Mouse (Mus musculus): ENCODE measurements around the gene Tmem220.

The Tmem220 gene

DNA sequence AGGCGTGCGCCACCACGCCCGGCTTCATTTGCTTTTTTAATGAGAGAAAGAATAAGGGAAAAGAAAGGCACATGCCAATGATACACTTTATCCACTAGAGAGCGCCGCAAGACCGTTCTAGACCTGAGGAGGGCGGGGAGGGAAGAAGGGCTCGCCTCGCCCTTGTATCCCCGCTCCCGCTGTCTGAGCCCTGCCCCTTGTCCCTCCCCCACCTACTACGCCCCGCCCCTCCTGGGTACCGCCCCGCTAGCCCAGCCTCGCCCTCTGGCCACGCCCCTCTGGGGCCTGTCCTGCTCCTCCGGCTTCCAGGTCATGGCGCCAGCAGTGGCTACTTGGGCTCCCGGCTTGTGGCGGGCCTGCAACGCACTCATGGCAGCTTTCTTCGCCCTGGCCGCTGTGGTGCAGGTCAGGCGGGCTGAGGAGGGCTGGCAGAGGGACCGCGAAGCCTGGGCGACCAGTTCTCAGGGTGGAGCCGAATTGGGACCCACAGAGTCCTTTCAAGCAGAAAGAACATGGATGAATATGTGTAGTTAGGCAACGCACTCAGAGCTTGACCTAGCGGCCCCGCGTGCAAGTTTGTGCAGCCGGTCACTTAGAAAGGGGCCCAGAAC, at the start of gene Tmem220:
TSS of gene Tmem220 (plus strand) at position 288 of the 611 bp plus-strand sequence.
- DNase-seq (ENCODE audit: low read depth), result peak; percentile 95

DNA sequence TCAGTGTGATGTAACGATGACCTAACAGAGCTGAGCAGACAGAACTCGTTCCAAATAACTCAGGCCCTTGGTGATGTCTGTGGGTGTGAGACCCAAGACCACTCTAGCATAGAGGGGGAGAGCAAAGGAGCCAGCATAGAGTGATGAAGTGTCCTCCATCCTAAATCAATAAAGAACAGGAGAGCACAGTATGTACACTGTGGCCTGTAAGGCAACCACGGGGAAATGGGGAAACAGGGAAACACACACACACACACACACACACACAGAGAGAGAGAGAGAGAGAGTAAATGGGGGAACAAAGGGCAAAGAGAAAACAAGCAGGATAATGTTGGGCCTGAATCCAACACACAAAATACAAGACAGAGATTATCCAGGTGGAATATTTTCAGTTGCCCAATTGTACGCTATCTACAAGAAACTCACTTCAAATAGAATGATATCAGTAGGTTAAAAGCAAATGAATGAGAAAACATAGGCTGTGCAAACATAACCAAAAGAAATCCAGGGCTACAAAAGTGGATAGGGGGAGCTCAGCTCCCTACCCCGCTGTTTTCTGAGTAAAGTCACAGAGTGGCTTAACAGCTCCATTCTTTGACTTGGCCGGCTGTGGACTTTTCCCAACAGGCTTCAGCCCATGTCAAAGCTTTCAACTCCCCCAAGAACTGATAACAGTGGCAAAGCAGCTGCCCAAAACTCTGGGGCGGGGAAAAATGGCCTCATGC, 49.2 kb upstream of the Tmem220 start:
- no peak for DNase-seq (ENCODE audit: low read depth)

DNA sequence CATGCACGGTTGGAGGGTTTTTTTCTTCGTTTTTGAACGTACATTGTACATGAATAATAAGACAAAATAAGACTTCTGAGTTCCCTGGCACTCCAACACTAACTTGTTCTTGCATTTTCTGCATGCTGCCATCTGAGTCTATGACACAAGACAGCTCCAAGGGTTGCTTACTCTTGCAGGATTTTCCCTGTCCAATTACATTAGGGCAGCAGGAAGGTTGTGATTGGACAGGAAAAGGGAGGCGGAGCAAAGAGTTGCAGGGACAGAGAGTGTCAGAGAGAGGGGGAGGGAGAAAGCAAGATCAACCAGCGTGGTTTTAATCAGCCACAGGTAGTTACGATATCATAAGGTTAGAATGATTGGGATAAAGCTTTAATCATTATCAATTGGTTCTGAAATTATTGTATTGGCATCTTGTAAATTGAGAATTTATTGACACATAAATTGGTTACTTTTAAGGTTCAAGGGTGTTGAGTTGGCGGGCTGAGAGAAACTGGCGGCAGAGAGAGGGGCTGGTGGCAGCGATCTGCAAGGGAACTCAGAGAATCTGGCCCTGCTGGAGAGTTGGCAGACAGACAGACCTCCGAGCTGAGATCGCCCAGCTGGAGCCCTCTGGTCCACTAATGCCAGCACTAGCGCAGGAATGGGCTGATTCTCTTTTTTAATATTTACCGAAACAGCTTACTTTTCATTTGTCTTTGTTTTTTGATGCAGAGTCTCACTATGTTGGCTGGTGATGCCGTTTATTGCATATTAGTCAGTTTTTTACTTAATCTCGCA, 43.4 kb upstream of the Tmem220 start:
- DNase-seq (ENCODE audit: low read depth), result no peak

DNA sequence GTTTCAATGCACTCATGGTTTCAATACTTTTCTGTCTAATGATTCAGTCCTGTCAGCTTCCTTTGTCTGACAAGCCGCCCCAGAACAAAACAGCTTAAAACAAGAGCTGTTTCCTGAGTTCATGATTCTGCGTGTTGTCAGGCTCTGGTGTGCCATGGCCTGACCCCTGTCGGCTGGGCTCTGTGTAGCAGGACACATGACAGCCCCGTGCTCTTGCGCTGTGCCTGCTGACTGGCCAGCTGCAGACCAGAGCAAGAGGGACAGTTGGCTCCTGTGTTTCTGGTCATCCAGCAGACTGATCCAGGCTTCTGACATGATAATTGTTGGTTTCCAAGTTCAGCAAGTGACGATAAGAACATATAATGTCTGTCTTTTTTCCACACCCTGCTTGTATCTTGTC, 42.2 kb upstream of the Tmem220 start:
- DNase-seq (ENCODE audit: low read depth), result no peak

DNA sequence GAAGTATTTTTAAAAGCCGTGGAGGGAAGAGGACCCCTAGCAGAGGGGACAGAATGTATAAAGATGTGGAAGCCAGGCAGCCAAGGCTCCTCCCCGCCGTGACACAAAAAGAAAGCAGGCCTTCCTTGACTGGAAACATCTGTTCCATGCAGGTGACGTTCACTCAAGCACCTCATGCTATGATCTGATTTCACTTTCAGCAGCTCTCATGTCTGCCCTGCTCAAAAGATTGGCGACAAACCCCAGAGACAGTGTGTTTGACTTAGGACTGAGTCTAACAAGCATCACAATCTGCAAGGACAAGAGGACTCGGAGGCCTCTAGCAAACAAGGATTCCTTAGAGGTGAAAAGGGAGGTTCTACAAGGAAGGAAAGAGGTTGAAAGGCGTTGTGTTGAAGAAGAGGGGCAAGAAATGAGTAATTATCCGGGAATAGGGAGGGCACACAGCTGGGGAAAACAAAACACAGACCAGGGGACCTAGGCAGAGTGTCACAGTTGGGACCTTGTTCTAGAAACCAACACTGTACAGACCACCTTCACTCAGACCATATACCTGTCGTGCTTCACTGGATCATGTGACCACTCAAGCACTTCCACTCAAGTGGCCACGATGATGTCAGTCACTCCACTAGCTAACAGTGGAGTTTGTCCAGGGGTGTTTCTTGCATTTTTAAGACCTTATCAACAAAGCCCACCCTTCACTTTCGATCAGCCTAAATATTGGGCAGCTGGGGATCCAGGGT, 41.4 kb upstream of the Tmem220 start:
- DNase-seq (ENCODE audit: low read depth), result no peak

DNA sequence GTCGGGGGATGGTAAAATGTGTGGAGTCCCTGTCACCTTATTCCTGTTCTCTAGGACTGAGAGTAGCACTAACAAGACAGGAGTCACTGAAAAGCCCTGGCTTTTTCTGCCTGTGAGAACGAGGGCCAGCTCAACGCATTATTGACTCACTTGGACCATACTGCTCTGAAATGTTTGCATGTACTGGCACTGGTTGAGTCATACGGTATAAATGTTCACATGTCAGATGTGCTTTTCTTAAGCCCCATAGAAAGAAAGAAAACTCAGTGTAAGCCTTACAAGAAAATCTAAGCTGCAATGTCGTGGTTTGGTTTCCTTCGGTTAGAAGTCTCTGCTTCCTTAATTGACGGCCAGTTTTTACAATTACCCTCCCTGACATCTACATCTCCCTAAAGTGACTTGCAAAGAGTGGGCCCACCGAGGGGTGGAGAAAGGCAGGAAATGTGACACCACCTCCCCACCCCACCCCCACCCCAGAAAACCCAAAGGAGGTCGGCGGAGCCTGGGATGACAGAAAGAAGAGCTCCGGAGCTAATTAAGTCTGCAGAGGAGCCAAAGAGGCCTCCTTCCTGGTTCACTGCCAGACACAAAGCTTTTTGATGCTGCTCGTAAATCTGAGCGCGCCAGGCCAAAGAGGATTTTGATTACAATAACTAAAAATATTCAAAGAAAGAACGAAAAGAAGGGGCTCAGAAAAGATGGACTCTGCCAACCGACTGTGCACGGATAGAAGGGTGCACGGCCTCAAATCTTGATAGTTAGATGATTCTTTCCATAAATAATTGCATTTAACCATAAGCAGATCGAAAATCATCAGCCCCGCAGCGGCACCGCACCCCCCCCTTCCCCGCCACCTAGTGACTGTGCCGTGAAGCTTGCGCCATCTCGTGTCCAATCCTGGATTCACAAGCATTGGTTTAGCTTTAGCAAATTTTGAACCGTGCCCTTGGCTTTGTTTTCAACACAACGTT, 40.5 kb upstream of the Tmem220 start:
- DNase-seq (ENCODE audit: low read depth), result peak; percentile 84

DNA sequence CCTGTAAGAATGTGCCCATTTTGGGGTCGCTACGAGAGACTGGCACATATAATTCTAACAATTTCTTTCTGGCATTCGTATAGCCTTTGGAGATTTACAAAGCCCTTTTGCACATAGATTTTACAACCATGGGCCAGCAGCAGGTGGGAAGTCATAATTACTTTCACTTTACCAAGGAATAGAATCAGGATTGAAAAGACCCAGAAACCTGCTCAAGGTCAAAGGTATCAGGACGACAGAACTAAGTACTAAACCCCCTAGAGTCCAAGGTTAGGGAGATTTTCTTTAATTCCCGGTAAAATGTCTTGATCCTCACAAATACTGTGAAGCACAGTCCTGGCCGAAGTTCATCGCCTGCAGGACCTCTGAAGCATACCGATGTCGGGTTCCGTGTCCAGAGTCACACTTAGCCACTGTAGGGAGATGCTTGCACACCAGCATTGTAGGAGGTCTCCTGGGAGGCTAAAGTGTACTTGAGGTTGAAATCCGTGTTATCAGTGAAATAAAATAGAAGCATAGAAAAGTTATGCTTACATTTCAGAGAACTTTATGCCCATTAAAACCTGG, 39.7 kb upstream of the Tmem220 start:
- no peak for DNase-seq (ENCODE audit: low read depth)

DNA sequence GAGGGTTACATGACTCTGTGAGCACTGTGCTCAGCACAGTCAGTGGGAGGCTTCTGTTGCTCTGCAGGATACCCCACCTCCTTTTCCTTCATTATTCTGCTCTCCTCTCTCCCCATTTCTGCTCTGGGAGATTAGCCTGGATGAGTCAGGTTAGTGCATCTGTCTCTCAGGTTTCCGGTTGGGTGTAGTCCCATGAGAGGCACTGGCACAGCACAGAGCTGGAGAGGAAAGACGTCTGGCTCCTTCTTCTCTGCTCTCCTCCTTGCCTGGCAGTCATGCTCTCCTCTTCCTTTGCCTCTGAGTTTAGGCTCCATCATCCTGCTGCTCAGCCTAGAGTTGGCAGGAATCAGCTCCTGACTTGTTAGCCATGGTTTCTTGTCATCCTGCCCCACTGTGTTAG, 32.8 kb upstream of the Tmem220 start:
- no peak for DNase-seq (ENCODE audit: low read depth)

DNA sequence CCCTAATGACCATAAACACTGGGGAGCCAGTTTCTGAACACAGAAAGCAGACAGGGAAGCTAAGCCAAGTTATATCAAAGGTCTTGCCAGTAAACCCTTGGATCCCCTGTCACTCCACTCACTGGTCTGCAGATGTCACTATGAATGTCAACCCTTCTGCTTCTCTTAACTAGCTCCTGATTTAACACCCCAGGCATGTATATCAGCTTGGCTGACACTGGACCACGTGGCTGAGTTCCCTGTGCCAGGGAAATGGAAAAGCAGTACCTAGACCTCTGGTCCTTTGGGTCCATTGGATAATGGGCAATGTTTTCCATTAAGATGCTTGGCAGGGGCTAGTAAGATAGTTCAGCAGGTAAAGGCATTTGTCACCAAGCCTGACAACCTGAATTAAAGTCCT, 31.3 kb upstream of the Tmem220 start:
- no peak for DNase-seq (ENCODE audit: low read depth)

DNA sequence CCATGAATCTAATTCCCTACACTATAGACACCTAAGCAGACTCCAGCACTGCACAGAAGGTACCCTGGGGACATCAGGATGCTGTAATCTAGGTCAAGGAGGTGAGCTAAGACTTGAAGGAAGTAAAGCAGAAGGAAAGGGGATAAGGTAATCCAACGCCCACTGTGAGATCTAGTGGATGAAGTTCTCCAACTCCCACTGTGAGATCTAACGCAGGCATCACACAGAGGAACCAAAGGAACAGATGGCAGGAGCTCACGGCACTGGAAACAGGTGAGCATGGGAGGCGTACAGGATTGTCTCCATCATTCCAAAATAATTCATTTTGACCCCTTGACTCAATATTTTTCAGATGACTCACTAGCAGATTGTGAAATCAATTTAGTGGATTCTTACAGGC, 28.5 kb upstream of the Tmem220 start:
- DNase-seq (ENCODE audit: low read depth), result no peak

DNA sequence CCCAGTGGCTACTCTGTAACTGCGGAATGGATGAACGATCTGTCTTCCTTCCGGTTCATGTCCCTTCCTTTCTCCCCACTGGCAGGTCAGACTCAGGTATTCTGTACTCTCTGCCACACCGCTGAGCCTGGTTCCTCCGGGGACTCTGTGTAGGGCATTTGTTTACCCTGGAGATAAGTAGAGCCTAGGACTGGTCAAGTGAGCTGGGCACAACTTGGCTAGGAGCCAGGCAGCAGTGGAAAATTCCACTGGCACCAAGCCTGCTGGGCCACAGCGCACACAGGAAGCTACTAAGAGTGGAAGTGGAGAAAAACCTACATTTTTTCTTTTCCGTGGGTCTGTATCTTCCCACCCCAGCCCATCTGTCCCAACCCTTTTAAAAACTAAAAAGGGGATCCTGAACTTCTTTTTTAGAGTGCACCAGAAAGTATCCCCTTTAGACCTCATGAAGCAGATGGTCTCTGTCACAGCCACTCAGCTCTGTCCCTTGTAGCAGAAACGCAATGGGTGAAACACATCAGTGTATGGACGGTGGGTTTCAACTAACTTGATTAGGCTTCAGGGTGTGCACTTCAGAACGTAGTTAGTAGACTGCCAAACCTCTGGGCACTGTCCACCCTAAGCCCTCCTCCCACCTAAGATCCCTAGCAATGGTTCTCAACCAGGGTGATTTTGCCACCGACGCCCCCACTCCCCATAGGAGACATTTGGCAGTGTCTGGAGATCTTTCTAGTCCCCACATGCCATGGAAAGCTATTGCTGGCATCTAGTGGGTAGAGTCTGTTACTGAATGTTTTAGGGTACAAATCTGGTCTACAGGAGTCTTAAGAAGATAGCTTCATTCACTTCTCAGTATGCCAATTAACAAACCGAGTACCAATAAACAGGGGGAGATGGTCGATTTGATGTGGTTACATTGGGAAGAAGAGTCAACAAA, 26.2 kb upstream of the Tmem220 start:
- DNase-seq (ENCODE audit: low read depth), result no peak

DNA sequence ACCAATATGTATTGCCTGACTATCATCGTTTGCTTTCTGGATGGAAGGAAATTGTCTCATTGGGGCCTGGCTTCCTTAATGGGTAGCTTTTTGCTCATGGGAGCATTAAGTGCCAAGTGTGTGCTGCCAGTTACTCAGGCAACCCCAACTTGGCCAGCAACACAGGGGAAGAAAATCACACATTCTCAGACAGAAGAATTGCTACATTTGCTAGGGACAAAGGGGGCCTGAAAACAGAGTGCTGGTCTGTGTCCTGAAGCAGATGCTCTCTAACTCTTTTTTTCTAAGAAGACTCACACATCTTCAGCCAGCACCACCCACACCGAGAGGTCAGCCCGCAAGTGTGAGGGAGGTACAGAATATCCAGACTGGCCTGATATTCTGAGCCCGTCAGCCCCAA, 24.3 kb upstream of the Tmem220 start:
- DNase-seq (ENCODE audit: low read depth), result no peak

DNA sequence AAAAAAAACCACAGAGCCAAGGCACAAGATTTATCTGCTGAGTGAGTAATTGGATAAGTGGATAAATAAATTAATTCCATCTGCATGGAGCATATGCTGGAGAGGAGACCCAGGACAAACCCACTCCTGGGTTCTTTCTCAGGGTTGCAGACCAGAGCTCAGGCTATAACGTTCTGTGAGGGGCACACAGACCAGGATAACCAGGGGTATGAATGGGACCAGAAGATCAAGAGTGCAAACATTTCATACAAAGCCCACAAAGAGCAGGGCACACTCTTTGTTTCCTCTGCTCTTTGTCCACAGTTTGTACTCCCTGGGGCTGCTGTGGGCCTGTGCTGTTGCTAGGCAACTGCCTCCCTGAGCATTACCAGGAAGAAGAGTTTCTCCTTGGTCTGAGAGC, 23.2 kb upstream of the Tmem220 start:
- no peak for DNase-seq (ENCODE audit: low read depth)

DNA sequence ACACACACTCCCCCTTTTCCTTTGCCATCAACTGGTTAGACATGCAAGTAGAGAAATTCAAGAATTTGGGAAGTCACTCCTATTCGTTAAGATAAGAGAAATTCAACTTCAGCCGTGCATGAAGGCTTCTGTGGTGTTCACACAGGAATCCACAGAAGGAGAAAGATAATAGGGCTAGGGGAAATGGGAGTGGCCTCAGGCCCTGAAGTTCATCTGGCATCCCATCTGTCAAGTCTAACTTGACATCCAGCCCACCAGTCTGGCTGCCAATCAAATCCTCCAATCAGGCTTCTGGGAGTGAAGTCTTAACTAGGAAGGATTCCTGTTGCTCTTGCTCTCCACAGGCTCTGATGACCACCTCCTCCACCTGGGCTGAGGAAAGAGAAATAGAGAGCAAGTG, 22.0 kb upstream of the Tmem220 start:
- DNase-seq (ENCODE audit: low read depth), result no peak

DNA sequence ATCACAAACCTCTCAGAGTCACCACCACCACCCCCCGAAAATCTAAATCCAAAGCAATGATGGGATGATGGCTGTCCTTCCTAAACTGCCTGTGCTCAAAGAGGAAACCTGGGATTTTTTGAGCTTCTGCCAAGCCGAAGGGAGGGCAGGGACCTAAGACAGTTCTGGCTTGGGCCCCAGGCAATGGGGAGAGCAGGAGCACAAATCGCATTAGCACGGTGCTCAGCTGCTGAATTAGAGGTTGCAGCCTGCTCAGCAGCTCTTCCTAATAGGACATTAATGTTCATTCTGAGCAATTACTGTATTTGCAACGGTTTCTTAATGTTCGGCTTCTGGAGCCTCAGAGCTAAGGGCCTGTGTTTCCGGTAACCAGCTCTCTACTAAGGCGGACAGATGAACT, 17.0 kb upstream of the Tmem220 start:
- no peak for DNase-seq (ENCODE audit: low read depth)

DNA sequence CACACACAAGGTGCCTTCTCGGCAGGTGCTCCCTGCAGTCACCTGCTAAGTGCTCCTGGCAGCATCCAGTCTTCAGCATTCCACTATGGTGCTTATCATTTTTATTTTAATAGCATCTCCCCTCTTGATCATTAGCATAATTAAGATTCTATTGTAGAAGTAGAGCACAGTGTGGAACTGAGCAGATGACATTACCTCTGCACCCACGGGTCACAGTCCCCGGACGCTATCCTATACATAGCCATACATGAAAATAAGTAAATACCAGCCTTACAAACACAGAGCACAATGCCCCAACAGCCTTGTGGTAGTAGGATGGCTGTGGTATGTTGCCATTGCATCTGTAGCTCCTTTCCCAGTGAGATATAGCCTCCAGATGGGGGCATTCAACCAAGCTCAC, 16.4 kb upstream of the Tmem220 start:
- DNase-seq (ENCODE audit: low read depth), result no peak

DNA sequence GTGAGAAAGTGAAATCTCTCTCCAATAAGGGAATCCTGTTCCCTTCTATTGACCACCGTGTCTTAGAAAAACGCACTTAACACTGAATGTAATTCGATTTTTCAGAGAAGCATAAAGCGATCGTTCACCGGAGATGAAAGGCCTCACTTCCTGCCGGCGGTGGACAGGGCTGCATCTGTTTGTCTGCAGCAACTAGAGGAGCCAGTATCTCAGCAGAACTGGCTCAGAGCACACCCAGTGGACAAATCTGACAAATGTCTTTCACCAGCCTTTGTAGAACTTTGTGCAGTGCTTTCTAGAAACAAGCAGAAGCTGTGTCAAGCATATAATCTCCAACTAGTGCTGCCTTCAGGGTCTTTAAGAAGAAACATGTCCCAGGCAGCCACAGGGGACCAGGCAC, 14.5 kb upstream of the Tmem220 start:
- peak; percentile 34 for DNase-seq (ENCODE audit: low read depth)

DNA sequence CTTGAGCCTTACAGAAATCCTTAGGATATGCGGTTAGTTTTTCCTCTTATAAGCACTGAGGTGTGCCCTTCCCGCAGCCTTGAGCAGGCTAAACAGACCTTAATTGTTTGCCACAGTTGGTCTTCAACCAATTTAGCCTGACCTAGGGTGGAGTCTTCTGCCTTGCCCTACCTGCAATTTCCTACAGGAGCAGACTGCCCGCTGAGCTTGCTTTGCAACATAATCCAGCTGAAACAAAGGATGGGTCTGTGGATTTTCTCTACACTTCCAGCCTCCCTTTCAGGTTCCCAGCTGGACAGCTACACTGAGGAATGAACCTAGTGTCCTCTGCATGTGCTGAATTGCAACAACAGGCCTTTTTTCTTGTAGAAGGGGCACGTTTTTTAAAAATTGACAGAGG, 13.3 kb upstream of the Tmem220 start:
- no peak for DNase-seq (ENCODE audit: low read depth)

DNA sequence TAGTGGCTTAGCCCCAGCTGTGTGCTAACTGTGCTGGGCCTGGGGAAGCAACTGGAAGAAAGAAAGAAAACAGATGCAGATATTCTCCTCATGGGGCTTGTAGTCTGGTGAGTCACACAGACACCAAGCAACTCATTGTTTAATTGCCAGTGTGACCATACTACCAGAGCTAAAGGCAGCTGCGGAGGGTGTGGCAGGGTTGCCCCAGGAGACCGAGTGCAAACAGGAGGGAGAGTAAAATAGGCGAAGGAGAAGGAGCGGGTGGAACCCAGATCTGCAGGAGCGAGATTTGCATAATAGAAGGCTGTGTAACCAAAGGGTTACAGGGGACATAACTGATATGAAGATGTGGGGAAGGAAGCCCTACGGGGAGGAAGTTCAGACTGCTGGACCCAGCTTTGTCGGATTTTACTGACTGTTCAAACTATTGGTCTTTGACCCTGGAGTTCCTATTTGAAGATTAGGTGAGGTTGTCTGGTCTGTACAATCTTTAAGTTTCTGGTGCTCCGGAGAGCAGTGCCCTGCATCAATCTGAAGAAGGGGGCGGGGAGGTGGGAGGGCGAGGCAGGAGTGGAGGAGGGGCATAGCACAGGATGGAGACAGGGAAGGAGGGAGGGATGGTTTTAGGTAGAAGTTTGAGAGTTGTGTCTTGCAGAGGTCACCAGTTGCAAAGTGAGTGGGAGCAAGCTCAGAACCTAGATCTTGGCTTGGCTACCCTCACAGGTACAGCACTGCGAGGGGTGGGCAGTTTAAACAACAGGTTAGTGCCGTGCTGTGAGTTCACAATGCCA, 7.0 kb upstream of the Tmem220 start:
- peak; percentile 17 for DNase-seq (ENCODE audit: low read depth)
